Mouse (Mus musculus) neural tube, embryonic 11.5 days (tissue): Measurements from ENCODE around the gene 1600014C10Rik. TPM values are rescaled to one million over a fixed set of nuclear protein-coding genes. Genes with fewer than 3 reads are reported as not detected.

ENCODE experiments used
- ATAC-seq: fragments of 200-750 bp; cut with Nextera tagmentation; 2 replicates; pipeline ENCODE4 v1.8.0; 2017; ENCODE audit warnings: moderate number of reproducible peaks, mild to moderate bottlenecking, moderate TSS enrichment, moderate library complexity; ENCODE audit not compliant: insufficient read depth, low FRiP score, low TSS enrichment
- DNase-seq: peaks from one replicate; pipeline ENCODE4 v3.0.0-alpha.2; 2015; ENCODE audit warnings: low spot score
- H3K27ac ChIP-seq: fragments of 300-500 bp; sonication (generic); 2 replicates; pipeline ENCODE4 v1.5.1; 2014; ENCODE audit warnings: low read depth, mild to moderate bottlenecking, low read length
- H3K27me3 ChIP-seq: fragments of 300-500 bp; sonication (generic); 2 replicates; pipeline ENCODE4 v1.6.1; 2014; ENCODE audit warnings: mild to moderate bottlenecking, low read length, mixed read lengths; ENCODE audit not compliant: control insufficient read depth, insufficient read depth
- H3K36me3 ChIP-seq: fragments of 300-500 bp; sonication (generic); 2 replicates; pipeline ENCODE4 v1.6.1; 2014; ENCODE audit warnings: mild to moderate bottlenecking, low read length, moderate library complexity, mixed read lengths; ENCODE audit not compliant: control insufficient read depth, insufficient read depth
- H3K4me1 ChIP-seq: fragments of 300-500 bp; sonication (generic); 2 replicates; pipeline ENCODE4 v1.6.1; 2014; ENCODE audit warnings: low read length, mixed read lengths; ENCODE audit not compliant: control insufficient read depth, insufficient read depth
- H3K4me2 ChIP-seq: fragments of 300-500 bp; sonication (generic); 2 replicates; pipeline ENCODE4 v1.6.1; 2014; ENCODE audit warnings: low read depth, mild to moderate bottlenecking, moderate library complexity
- H3K4me3 ChIP-seq: fragments of 300-500 bp; sonication (generic); 2 replicates; pipeline ENCODE4 v1.5.1; 2014; ENCODE audit warnings: low read depth, low read length
- H3K9ac ChIP-seq: fragments of 300-500 bp; sonication (generic); 2 replicates; pipeline ENCODE4 v1.6.1; 2014; ENCODE audit warnings: mild to moderate bottlenecking, low read length
- H3K9me3 ChIP-seq: fragments of 300-500 bp; sonication (generic); 2 replicates; pipeline ENCODE4 v1.6.1; 2016; ENCODE audit warnings: low read length; ENCODE audit not compliant: control insufficient read depth
- WGBS: fragments of 180-500 bp; shearing (Covaris S2); extraction: QIAGEN DNeasy Blood & Tissue Kit; methylation state at CpG from one replicate; pipeline ENCODE4 v1.1.7; 2014; 5-methylcytosine and 5-hydroxymethylcytosine counted together
- polyA plus RNA-seq: library from polyadenylated mRNA; unstranded; fragments of >200 nt; fragmentation: Nextera tagmentation; extraction: Ambion mirVana; gene quantifications from 2 replicates; pipeline ENCODE4 v1.2.1, GENCODE M21; 2014

1600014C10Rik gene
- polyA plus RNA-seq, 1 experiment from 2014 or later = 18.3 TPM

DNA sequence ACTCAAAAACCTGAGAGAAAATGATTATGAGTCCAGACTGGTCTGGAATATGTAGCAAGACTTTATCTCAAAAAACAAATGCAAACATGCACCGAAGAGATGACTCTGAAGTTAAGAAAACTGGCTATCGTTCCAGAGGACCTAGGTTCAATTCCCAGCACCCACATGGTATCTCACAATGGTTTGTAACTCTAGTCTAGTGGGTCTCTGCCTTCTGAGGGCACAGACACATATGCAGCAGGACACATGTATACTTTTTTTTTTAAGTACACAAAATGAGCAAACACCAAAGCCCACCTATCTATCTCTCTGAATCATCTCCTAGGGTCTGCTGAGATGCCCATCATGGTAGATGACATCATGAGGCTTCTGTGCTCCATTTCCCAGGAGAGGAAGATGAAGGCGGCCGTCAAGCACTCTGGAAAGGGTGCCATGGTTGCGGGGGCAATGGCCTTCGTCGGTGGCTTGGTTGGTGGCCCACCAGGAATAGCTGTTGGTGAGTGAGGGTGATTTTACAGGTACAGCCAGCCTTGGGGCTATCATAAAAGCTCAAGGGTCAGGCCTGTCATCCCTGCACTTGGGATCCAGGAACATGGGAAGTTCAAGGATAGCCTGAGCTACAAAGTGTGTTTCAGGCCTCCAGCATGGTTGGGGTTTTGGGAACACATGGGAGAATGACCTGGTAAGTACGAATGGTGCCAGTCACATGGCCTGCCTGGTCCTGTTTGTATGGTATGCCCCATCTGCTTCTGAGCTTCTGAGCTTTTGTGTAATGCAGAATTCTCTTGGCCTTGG is 5.5 kb downstream of the 1600014C10Rik start:
- no peak overlapping the region for H3K27ac ChIP-seq
- WGBS = 89% methylated on average over 8 of the region's 8 CpGs
- H3K9ac ChIP-seq = no peak overlapping the region
- H3K4me2 ChIP-seq = no peak overlapping the region
- H3K36me3 ChIP-seq = no peaks in the 10 kb centered on the region; the same call in 1 of the 2 replicates
- no peak overlapping the region for H3K4me3 ChIP-seq
- H3K9me3 ChIP-seq = no peaks in the 10 kb centered on the region
- ATAC-seq = no peak
- DNase-seq = no peak
- H3K4me1 ChIP-seq = no peaks in the 10 kb centered on the region
- no peaks in the 10 kb centered on the region for H3K27me3 ChIP-seq

DNA sequence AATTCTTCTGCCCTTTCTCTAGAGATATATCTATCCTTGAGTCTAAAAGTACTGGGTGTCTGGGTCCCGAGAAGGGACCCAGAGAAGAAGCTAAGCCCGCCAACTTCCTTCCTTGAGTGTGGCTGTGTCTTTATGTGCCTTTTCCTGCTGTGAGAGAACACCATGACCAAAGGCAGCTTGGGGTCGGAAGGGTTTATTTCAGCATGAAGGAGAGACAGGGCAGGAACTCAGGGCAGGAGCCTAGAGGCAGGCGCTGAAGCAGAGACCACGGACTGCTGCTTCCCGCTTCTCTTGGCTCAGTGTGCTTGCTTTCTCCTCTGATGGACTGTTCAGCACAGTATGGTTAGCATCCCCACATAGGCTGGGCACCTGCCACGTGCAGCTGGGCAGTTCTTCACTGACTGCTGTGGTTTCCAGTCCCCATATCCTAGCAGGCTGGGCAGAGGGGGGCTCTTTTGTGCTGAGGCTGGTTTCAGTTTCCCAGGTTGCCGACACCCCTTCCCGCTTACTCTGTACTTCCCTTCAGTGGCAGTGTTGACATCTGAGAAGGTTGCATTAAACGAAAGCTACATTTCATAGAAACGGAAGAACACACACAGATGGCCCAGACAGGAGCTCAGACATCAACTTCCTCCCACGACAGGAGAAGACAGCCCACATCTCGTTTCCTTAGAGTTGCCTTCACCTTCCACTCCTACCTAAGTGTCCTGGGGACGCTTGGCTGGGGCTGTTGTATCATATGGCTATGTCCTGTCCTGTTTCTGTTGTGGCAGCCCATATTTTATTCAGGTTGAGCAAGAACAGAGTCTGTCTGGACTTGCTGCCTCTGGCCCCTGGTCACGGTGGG is 6.3 kb downstream of the 1600014C10Rik start:
- WGBS = 84% methylated on average over 15 of the region's 15 CpGs
- Histone ChIP-seq H3K9me3 (no peaks in the 10 kb centered on the region), H3K27me3 (no peaks in the 10 kb centered on the region), H3K4me1 (no peaks in the 10 kb centered on the region), H3K27ac (no peak overlapping the region), H3K36me3 (no peaks in the 10 kb centered on the region; the same call in 1 of the 2 replicates), H3K4me3 (no peak overlapping the region), H3K4me2 (no peak overlapping the region), H3K9ac (no peak overlapping the region)
- ATAC-seq (no peak), DNase-seq (no peak)

DNA sequence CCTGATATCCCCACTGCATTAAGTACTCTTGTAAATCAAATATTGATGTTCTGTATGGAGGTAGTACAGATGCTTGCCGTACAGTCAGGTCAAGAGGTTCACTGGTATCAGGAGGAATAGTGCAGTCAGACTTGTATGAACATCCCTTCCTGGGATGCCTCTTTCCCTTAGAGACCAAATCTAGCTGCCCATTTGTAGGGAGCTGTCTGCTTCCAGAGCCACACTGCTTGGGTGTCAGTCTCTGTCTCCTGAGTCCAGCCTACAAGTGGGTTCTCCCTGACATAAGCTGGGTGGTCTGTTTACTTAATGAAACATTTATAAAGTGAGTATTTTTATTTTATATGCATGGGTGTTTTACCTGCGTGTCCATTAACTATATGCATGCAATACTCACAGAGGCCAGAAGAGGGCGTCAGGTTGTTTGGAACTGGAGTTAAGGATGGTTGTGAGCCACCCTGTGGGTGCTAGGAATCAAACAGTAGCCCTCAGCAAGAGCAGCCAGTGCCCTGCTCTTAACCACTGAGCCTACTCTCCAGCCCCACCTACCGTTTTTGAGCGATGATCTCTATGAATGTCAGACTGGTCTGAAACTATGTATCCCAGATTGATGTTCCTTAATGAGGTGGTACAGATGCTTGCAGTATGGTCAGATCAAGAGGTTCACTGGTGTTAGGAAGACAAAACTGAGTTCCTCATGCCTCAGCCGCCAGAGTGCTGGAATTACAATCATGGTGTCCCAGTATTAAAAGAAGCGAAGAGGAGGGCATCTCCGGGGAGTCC is 7.2 kb downstream of the 1600014C10Rik start:
- DNase-seq (no peak), ATAC-seq (no peak)
- Histone ChIP-seq H3K9ac (no peak overlapping the region), H3K4me3 (no peak overlapping the region), H3K27ac (no peak overlapping the region), H3K27me3 (no peaks in the 10 kb centered on the region), H3K4me1 (no peaks in the 10 kb centered on the region), H3K36me3 (no peaks in the 10 kb centered on the region; the same call in 1 of the 2 replicates), H3K9me3 (no peaks in the 10 kb centered on the region), H3K4me2 (no peak overlapping the region)
- WGBS = 91% methylated on average over 8 of the region's 8 CpGs

DNA sequence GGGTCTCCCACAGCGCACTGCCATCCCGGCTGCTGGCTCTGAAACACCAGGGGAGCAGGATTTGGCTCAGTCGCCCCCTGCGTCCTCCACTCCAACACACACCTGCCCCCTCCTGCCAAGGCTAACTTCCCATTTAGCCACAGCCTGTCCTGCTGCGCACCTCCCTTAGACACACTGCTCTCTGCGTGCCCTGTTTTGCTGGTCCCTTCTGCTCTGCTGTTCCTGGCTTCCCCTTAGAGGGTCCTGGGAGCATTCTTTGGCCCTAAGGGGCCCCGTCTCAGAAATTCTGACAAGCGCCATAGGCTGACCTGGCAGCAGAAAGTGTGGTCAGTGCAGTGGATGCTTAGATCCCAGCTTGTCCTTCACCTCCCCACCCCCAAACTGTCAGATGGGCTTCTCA is 8.1 kb downstream of the 1600014C10Rik start:
- 61% methylated on average over 8 of the region's 8 CpGs for WGBS
- no peak for ATAC-seq

DNA sequence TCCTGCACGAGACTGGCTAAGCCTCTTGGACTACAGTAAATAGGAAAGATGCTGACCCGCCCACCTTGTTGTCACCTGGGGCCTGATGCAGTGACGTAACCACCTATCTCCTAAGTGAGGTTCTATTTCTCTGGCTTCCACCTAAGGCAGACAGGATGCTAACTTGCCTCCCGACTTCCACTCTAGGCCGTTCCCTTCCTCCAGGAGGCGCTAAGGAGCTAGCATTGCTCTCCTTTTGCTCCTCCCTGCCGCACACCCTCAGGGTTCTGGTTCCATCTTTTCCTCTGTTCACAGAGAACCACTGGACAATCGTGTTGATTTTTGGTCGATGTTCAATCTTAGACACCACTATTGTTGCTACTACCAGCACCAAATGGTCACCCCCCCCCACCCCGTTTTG is 8.6 kb downstream of the 1600014C10Rik start:
- Histone ChIP-seq H3K4me3 (no peak overlapping the region), H3K4me1 (no peaks in the 10 kb centered on the region), H3K9ac (no peak overlapping the region), H3K36me3 (no peaks in the 10 kb centered on the region; the same call in 1 of the 2 replicates), H3K27ac (no peak overlapping the region), H3K4me2 (no peak overlapping the region), H3K27me3 (no peaks in the 10 kb centered on the region), H3K9me3 (no peaks in the 10 kb centered on the region)
- 49% methylated on average over 10 of the region's 10 CpGs for WGBS
- ATAC-seq (no peak), DNase-seq (peak; percentile 32)

More for the DNA sequence above, 8.1 kb downstream of the 1600014C10Rik start:
- Histone ChIP-seq H3K36me3 (no peaks in the 10 kb centered on the region; the same call in 1 of the 2 replicates), H3K4me1 (no peaks in the 10 kb centered on the region), H3K4me2 (no peak overlapping the region), H3K9me3 (no peaks in the 10 kb centered on the region), H3K27me3 (no peaks in the 10 kb centered on the region), H3K4me3 (no peak overlapping the region), H3K9ac (no peak overlapping the region), H3K27ac (no peak overlapping the region)
- DNase-seq = no peak

DNA sequence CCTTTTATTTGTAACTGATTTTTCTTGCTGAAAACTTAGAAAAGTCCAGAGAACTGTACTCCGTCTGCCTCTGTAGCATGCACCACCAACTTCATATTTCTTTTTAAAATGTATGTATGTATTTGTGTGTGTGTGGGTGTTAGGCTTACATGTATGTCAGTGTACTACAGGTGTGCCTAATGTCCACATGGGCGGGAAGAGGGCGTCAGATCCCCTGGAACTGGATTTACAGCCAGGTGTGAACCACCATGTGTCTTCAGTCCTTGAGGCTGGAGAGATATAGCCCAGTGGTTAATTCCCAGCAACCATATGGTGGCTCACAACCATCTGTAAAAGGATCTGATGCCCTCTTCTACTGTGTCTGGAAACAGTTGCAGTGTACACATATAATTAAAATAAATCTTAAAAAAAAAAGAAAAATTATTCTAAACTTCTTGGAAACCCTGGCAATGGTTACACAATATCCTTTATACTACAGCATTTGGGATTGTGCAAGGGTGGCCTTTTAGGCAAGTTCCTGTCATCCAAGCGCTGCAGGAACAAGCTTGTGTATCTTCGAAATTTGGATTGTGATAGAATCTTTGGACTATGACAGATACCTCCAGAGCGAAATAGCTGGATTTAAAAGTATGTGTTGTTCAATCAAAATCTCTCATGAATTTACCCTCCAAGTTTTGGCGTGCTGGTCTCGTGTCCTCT is 17.0 kb downstream of the 1600014C10Rik start:
- Histone ChIP-seq H3K4me2 (peak overlapping the region; percentile 39), H3K27me3 (no peaks in the 10 kb centered on the region), H3K9me3 (no peaks in the 10 kb centered on the region), H3K4me1 (0 out of 2 replicates have a peak, but pooled peaks cover 2% of the 10 kb centered on the region), H3K36me3 (no peaks in the 10 kb centered on the region), H3K27ac (no peak overlapping the region), H3K9ac (no peak overlapping the region), H3K4me3 (no peak overlapping the region)
- WGBS = 71% methylated on average over 8 of the region's 8 CpGs
- DNase-seq (no peak), ATAC-seq (no peak)

DNA sequence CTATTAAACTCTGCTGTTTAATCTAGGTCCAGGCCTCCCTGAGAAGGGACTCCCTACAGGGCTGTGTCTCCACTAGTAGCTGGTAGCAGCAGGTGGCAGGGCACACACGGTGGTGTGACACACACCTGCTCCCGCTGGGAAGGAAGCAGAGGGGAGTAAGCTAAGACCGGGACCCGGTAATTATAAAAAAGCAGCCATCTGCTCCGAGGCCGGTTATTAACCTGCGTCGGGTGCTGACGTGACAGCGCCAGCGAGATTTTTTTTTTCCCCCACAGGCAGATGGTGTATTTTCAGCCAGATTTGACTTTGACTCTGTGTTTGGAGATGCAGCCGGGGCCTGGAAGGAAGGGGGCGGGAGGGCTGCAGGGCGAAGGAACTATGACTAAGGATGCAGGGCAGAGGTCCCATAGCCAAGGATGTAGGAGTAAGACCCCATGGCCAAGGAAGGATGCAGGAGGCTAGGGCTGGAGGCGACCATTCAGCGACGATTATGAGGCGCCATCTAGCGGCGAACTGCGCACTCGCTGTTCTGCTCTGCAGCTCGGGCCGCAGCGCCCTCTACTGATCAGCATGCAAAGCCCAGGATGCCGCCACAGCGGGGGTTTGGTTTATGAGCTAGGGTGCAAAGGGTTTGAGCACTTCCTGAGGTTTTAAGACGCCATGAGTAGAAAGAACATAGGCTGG is 17.7 kb downstream of the 1600014C10Rik start:
- no peaks in the 10 kb centered on the region for H3K27me3 ChIP-seq
- 0 out of 2 replicates have a peak, but pooled peaks cover 2% of the 10 kb centered on the region for H3K4me1 ChIP-seq
- WGBS = 4% methylated on average over 28 of the region's 28 CpGs
- DNase-seq (peak; percentile 88), ATAC-seq (peak; percentile 86)
- H3K4me2 ChIP-seq = peak overlapping the region; percentile 39
- H3K27ac ChIP-seq = no peak overlapping the region
- no peaks in the 10 kb centered on the region for H3K36me3 ChIP-seq
- no peaks in the 10 kb centered on the region for H3K9me3 ChIP-seq
- H3K4me3 ChIP-seq = peak overlapping the region; percentile 16; the same call in 1 of the 2 replicates
- H3K9ac ChIP-seq = peak overlapping the region; percentile 14; the same call in 1 of the 2 replicates
